Mouse (Mus musculus) central nervous system, embryonic 18 days (tissue): ENCODE data around the gene Slc41a3. TPM values are rescaled to one million over a fixed set of nuclear protein-coding genes. Genes with fewer than 3 reads are reported as not detected.

Source experiments
- polyA plus RNA-seq: library from polyadenylated mRNA; depleted of rRNA; stranded (reverse); fragments of >200 nt; gene quantifications from 2 replicates; pipeline ENCODE4 v1.2.3, GENCODE M21; 2012; rRNA removed

The Slc41a3 gene
- 5.1 and 5.4 TPM in 2 replicates for polyA plus RNA-seq

GRCm38 (mm10) chr6:90604533-90605297 is at the start of gene Slc41a3:
TSS of gene Slc41a3 (plus strand) at chr6:90604725.

Other genes starting within 250 kb of the Slc41a3 start
- gene Zxdc, start 235.2 kb upstream of the Slc41a3 start, polyA plus RNA-seq = 17.6 and 19.1 TPM in 2 replicates
- 12.7 and 14.2 TPM in 2 replicates for gene Cfap100, start 175.9 kb upstream of the Slc41a3 start, polyA plus RNA-seq
- gene Klf15, start 142.1 kb upstream of the Slc41a3 start, polyA plus RNA-seq = 12.9 and 16.2 TPM in 2 replicates
- 36.6 and 41.0 TPM in 2 replicates for gene Aldh1l1, start 118.3 kb upstream of the Slc41a3 start, polyA plus RNA-seq